Mouse (Mus musculus) liver, adult (tissue): ENCODE measurements around the gene Ginm1.

Experiments used
- GATA4 ChIP-seq: IDR thresholded peaks from 2 replicates; pipeline ENCODE4 v1.6.1; 2014; ENCODE audit warnings: mild to moderate bottlenecking, low read length; ENCODE audit not compliant: insufficient replicate concordance

Gene Ginm1

DNA sequence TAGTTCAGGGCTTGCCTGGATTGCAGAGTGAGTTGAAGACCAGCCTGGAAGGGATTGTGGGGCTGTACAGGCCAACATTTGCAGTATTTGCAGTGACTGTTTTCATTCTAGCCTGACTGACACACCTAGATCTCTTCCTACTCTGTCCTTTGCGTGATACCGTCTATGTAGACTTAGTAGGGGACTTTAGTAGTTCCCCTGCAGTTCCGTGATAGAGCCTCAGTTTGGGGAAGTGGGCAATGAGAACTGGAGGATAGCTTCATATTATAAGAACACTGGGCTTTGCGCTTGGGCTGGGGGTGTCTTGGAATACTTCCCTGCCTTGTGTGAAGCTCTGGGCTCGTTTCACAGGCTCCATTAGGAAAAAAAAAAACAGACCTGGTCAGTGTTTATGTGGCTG, 27.5 kb upstream of the Ginm1 start:
- no peak for TF ChIP-seq GATA4

DNA sequence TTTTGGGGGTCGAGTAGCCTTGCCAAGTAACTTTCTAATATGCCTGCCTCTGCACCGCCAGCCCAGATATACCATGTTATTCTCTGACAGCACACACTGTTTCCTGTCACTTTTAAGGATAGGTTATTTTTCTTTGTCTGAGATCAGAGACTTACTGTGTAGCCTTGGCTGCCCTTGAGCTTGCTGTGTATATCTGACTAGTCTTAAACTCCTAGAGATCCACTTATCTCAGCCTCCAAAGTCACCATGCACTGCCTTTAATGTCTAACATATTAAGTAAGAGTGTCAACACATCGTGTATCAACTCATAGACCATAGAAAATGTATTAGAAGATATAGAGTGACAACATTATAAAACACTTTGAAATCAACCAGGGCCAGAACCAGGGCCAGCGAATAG, 27.0 kb upstream of the Ginm1 start:
- no peak for TF ChIP-seq GATA4

DNA sequence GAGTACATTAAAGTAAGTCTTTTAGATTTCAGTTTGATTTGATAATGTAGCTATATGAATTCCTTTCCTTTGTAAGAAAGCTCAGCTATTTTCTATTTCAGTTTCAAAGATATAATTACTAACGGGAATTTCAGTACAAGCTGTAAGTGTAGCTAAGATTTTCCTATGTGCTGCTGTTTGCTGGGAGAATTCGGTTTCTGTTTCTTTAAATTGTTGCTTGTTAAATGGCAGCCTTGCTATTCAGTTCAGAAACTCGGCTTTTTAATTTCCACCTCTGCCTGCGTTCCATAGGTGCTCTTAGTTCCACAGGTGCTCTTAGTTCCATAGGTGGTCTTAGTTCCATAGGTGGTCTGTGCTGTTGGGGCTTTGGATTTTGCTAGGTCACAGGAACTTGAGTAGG, 26.5 kb upstream of the Ginm1 start:
- no peak for TF ChIP-seq GATA4

DNA sequence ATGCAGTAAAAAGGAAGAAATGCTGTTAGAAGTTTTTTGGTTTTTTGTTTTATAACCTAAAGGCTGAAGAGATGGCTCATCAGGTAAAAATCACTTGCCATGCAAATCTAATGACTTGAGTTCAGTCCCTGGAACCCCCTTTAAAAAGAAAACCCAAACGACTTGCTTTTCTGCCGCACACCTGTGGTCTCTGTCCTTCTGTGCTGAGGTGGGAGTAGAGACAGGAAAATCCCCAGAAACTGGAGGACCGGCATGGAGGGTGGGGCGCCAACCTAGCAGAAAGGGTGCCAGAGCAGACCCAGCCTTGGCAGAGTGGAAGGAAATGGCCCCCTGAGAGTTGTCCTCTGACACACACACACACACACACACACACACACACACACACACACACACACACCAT, 26.1 kb upstream of the Ginm1 start:
- no peak for TF ChIP-seq GATA4

DNA sequence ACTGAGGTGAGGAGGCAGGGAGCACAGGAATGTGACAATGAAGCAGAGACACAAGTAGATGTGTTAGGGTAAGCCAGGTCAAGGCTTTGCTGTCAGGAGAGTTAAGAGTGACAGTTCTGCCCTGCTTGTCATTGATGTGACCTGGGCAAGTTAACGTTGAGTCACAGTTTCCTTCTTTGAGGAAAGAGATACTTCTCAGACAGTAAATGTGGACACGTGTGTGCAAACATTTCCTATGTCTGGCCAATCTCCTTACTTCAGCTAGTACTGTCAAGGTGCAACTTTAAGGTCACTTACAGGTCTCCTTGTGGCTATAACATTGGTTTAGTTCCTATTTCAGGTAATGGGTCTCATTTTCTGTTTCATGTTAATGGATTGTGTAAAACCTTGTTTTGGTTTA, 23.9 kb upstream of the Ginm1 start:
- no peak for TF ChIP-seq GATA4

DNA sequence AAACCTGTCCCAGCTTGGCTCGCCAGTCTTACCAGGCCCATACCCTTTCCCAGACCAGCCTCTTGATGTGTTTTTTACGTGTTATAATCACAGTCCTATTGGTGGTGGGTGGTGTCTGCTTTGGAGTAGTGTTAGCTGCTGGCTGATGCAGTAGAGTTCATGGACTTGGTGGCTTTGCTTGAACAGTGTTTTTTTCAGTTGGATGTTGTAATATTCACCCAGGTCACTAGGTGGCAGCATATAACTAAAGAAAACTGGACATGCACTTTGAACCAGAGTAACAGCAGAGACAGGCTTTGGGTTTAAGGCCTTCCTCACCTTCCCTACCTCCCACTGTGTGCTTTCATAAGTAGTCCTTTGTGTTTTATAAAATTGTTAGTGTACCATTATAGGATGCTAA, 17.3 kb upstream of the Ginm1 start:
- TF ChIP-seq GATA4: no peak

DNA sequence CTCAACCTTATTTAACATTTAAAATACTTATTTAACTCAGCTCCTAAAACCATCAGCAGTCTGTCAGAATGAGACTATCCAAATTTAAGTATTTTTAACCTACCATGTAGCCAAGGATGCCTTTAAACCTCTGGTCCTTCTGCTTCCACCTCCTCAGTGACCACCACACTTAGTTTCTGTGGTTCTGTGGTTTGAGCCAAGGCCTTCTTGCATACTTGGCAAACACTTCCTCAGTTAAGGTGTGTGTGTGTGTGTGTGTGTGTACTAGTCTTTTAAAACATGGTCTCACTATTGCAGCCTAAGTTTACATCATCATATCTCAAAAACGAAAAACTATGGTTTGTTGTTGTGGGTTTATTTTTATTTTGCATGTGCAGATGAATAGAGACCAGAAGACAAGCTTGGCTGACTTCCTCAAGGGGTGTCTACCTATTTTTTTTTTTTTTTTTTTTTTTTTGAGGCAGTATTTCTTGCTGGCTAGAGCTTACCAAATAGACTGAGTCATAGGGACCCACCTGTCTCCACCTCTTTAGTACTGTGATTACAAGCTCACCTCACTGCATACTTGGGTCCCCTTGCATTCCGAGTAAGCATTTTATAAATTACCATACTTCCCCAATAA, 10.0 kb upstream of the Ginm1 start:
- TF ChIP-seq GATA4: no peak

DNA sequence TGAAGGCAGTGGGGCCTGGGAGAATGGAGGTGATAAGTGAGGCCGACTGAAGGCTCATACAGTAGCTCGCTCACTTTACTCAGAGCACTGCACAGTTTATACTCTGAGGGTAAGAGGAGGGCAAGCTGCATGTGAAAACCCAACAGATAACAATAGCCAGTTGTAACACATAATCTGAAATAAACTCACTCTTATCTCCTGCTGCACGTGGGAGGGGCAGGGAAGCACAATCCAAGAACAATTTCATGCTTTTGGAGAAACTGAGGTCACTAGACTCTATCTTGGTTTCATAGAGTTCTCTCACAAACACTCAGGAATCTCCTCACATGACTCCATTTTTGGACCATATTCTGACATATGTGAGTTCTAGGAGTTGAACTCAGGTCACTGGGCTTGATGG, 8.6 kb upstream of the Ginm1 start:
- no peak for TF ChIP-seq GATA4

DNA sequence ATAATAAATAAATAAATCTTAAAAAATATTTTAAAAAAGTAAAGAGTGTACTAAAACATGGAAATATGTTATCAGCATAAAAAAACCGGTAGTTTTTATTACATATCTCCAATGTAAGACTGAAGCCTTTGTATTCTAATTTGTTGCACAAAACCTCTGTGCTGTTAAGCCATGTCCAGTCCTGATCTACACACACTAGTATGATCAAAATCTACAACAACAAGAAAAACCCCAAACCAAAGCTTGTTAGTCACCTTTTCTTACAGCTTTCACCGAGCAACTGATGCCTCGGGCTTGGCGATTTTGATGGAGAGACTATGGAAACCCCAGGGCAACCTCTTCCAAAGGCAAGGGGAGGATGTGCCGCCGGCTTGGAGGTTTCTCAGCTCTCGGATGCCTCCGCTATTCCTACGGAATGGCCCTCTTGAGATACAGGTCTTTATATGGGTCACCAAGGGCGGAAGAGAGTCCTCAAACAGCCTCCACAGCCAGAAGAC, 322 bp downstream of the Ginm1 start:
- TF ChIP-seq GATA4: no peak

DNA sequence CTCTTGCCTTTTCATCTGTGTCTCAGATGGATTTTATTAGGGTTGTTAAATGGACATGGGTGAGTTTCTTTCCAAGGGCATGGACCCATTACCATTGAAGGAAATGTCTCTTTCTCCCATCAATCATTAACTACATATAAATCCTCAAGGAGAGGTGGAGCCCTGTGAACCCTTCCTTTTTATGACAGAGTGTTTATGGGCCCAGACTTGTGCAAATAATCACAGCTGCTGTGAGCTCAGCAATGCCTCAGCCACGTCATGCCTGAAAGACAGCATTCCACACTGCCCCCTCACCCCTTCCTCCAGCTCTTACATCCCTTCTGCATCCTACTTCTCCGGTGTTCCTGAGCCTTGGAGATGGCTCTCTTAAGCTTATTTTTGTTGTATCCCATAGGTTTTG, 5.3 kb downstream of the Ginm1 start:
- TF ChIP-seq GATA4: no peak

DNA sequence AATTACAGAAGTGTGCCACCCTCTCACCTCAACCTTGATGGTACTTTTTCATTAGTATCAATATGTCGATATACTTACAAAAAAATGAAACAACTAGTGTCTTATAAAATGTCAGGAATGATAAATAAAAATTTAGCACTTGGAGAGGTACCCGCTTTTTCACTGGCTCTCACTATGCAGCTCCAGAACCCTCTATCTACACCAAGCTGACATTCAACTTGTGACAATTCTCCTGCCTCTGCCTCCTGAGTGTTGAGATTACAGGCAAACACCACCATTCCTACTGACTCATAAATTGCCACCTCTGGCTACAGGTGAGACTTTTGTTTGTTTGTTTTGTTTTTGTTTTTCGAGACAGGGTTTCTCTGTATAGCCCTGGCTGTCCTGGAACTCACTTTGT, 11.4 kb downstream of the Ginm1 start:
- TF ChIP-seq GATA4: no peak

DNA sequence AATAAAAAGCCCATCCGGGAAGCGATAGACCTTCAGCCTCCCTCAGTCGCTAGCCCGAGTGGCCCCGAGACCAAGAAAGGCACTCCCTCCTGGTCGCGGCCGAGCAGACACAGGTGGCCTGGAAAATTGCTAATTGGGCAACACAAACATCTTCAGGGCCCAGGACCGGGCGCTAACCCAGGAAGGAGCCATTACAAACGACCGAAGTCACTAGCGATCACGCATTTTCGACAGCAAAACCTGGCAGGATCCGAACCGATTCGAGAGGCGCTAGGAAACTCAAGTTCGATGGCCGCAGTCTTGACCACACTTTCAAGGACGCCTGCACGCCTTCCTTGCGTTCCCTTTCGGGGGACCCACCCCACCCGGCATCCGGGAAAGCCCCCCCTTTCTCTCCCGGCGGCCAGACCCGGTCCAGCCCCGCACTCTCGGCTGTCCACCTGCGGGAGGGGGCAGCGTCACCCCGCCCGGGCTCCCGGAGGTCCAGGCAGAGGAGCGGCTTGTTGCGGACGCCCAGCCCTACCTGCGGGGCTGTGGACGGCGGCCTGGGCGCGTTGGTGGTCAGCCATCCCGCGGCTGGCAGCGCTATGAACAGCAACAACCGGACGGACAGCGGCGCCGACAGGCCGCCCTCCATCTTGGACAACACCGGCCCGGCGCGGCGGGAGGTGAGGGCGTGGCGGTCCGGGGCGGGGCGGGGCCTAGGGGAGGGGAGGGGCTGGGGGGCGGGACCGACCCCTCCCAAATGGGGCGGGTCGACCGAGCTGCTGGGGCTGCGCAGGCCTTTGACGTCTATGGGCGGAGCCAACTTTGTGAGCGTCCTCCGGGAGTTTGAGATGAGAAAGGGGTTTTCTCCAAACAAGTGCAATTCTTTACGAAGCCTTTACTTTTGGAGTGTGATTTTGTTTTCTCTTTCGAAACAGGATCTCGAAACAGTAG, 12.1 kb downstream of the Ginm1 start:
- no peak for TF ChIP-seq GATA4

DNA sequence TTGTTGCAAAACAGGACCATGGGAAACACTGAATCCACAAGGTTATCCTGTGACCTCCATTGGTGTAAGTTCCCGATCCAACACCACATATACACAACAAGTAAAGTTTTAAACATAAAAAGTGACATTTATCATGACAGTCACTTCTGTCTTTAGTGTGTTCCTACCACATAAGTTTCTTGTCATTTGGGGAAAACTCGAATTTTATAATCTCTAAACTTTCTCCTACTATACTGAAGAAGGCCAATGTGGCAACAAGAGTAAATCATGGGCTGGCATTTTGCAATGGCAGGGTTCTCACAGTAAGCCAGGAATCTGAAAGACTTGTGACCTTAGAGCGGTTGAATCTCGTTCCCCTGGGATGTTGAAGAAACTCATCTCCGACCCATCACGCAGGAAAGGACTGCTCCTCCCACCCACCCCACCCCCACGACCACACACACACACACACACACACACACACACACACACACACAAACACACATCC, 12.8 kb downstream of the Ginm1 start:
- TF ChIP-seq GATA4: no peak

DNA sequence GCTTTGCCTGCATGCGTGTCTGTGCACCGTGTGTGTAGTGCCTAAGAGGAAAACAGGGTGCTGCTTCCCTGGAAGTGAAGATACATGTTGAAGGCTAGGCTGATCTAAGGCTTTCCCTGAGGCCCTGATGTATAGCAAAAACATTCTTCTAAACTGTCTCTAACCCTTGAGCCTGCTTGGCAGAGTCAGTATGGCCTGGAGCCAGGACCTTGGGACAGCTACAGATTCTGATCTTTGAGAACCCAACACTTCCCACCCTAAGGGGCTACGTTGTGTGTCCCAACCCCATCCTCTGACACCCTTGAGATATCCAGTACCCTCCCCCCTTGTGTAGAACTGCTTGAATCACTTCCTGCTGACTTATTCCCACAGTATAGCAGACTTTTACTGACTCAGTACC, 14.3 kb downstream of the Ginm1 start:
- TF ChIP-seq GATA4: no peak

DNA sequence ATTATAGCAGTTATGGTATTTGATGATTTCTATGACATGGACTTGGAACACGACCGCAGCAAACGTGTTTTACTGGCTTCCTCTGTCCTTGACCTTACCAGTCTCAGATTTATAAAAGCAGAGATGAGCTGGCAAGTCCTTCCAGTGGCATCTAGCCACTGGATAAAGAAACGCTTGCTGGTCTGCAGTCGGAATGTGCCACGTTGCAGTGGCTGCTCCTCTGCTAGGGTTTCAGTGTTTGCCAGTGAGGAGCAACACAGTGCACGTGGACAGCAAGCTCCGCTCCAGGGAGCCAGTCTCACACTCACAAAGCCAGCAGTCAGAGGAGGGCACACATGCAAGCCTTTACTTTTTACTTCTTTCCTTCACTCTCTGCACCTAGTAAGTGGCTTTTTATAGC, 17.2 kb downstream of the Ginm1 start:
- no peak for TF ChIP-seq GATA4

DNA sequence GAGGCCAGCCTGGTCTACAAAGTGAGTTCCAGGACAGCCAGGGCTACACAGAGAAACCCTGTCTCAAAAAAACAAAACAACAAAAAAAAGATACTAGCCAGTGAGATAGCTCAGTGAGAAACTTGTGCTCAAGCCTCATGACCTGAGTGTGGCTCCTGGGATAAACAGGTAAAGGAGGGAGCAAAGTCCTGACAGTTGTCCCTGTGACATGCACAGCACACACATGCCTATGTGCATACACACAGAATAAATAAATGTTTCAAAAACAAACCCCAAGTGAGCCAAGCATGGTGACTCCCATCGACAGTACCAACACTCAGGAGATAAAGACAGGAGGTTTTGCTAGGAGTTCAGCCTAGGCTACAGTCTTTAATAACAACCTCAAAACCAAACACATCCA, 19.9 kb downstream of the Ginm1 start:
- TF ChIP-seq GATA4: no peak
